Mouse (Mus musculus): ENCODE data around the gene Btbd8. TPM values are rescaled to one million over a fixed set of nuclear protein-coding genes. Genes with fewer than 3 reads are reported as not detected.

Btbd8 gene
- polyA plus RNA-seq, 1 experiment = 17.2 TPM

- Histone ChIP-seq H3K4me1 (ENCODE audit: control insufficient read depth, insufficient read depth, low read length) (no peaks in the 10 kb centered on the region), H3K9me3 (replicated peaks; ENCODE audit: control insufficient read depth, insufficient read depth, low read length, poor library complexity, severe bottlenecking) (no peaks in the 10 kb centered on the region), H3K4me3 (ENCODE audit: low read depth, low read length) (no peak overlapping the region), H3K36me3 (ENCODE audit: control insufficient read depth, insufficient read depth, low read length, poor library complexity, severe bottlenecking) (no peaks in the 10 kb centered on the region), H3K9ac (ENCODE audit: low read depth, poor library complexity, severe bottlenecking) (no peak overlapping the region), H3K27me3 (ENCODE audit: control insufficient read depth, insufficient read depth, low read length, poor library complexity, severe bottlenecking) (no peaks in the 10 kb centered on the region), H3K27ac (ENCODE audit: insufficient read depth, low read length) (no peak overlapping the region)
- TF ChIP-seq POLR2A (IDR thresholded peaks at IDR 0.05; ENCODE audit: insufficient read depth, low read length) = no peak
- no peak for TF ChIP-seq EP300 (IDR thresholded peaks at IDR 0.05; ENCODE audit: insufficient read depth, low read depth, low read length)
- TF ChIP-seq CTCF (IDR thresholded peaks at IDR 0.05; ENCODE audit: low read depth, low read length) = no peak
Observed at GRCm38 (mm10) chr5:107421676-107422075, 16.1 kb upstream of the Btbd8 start.

GRCm38 (mm10) chr5:107431249-107431648 lies 6.5 kb upstream of the Btbd8 start, which contains the start of gene Lpcat2b:
Gene Lpcat2b, plus strand, starts transcription at chr5:107431549.
- Histone ChIP-seq H3K9me3 (replicated peaks; ENCODE audit: control insufficient read depth, insufficient read depth, low read length, poor library complexity, severe bottlenecking) (no peaks in the 10 kb centered on the region), H3K9ac (ENCODE audit: low read depth, poor library complexity, severe bottlenecking) (no peak within 1 kb of the TSS), H3K36me3 (ENCODE audit: control insufficient read depth, insufficient read depth, low read length, poor library complexity, severe bottlenecking) (no peaks in the 10 kb centered on the region), H3K4me1 (ENCODE audit: control insufficient read depth, insufficient read depth, low read length) (no peaks in the 10 kb centered on the region), H3K4me3 (ENCODE audit: low read depth, low read length) (no peak within 1 kb of the TSS), H3K27ac (ENCODE audit: insufficient read depth, low read length) (no peak within 1 kb of the TSS), H3K27me3 (ENCODE audit: control insufficient read depth, insufficient read depth, low read length, poor library complexity, severe bottlenecking) (no peaks in the 10 kb centered on the region)
- no peak for TF ChIP-seq POLR2A (IDR thresholded peaks at IDR 0.05; ENCODE audit: insufficient read depth, low read length)
- no peak for TF ChIP-seq CTCF (IDR thresholded peaks at IDR 0.05; ENCODE audit: low read depth, low read length)
- TF ChIP-seq EP300 (IDR thresholded peaks at IDR 0.05; ENCODE audit: insufficient read depth, low read depth, low read length) = no peak

GRCm38 (mm10) chr5:107434001-107434400 lies 3.8 kb upstream of the Btbd8 start:
- no peaks in the 10 kb centered on the region for H3K4me1 ChIP-seq (ENCODE audit: control insufficient read depth, insufficient read depth, low read length)
- H3K27me3 ChIP-seq (ENCODE audit: control insufficient read depth, insufficient read depth, low read length, poor library complexity, severe bottlenecking) = no peaks in the 10 kb centered on the region
- TF ChIP-seq CTCF (IDR thresholded peaks at IDR 0.05; ENCODE audit: low read depth, low read length) (no peak), POLR2A (IDR thresholded peaks at IDR 0.05; ENCODE audit: insufficient read depth, low read length) (no peak), EP300 (IDR thresholded peaks at IDR 0.05; ENCODE audit: insufficient read depth, low read depth, low read length) (no peak)
- no peaks in the 10 kb centered on the region for H3K36me3 ChIP-seq (ENCODE audit: control insufficient read depth, insufficient read depth, low read length, poor library complexity, severe bottlenecking)
- H3K27ac ChIP-seq (ENCODE audit: insufficient read depth, low read length) = no peak overlapping the region
- no peak overlapping the region for H3K9ac ChIP-seq (ENCODE audit: low read depth, poor library complexity, severe bottlenecking)
- H3K9me3 ChIP-seq (replicated peaks; ENCODE audit: control insufficient read depth, insufficient read depth, low read length, poor library complexity, severe bottlenecking) = no peaks in the 10 kb centered on the region
- H3K4me3 ChIP-seq (ENCODE audit: low read depth, low read length) = no peak overlapping the region

GRCm38 (mm10) chr5:107436185-107436584 lies 1.6 kb upstream of the Btbd8 start:
- Histone ChIP-seq H3K9me3 (replicated peaks; ENCODE audit: control insufficient read depth, insufficient read depth, low read length, poor library complexity, severe bottlenecking) (no peaks in the 10 kb centered on the region), H3K4me3 (ENCODE audit: low read depth, low read length) (no peak overlapping the region), H3K27ac (ENCODE audit: insufficient read depth, low read length) (no peak overlapping the region), H3K27me3 (ENCODE audit: control insufficient read depth, insufficient read depth, low read length, poor library complexity, severe bottlenecking) (no peaks in the 10 kb centered on the region), H3K9ac (ENCODE audit: low read depth, poor library complexity, severe bottlenecking) (no peak overlapping the region), H3K4me1 (ENCODE audit: control insufficient read depth, insufficient read depth, low read length) (no peaks in the 10 kb centered on the region), H3K36me3 (ENCODE audit: control insufficient read depth, insufficient read depth, low read length, poor library complexity, severe bottlenecking) (no peaks in the 10 kb centered on the region)
- TF ChIP-seq POLR2A (IDR thresholded peaks at IDR 0.05; ENCODE audit: insufficient read depth, low read length) = no peak
- TF ChIP-seq EP300 (IDR thresholded peaks at IDR 0.05; ENCODE audit: insufficient read depth, low read depth, low read length) = no peak
- no peak for TF ChIP-seq CTCF (IDR thresholded peaks at IDR 0.05; ENCODE audit: low read depth, low read length)

GRCm38 (mm10) chr5:107436587-107437209 lies 1.1 kb upstream of the Btbd8 start:
- H3K27ac ChIP-seq (ENCODE audit: insufficient read depth, low read length) = peak overlapping the region; percentile 4; the same call in 1 of the 2 replicates
- no peaks in the 10 kb centered on the region for H3K4me1 ChIP-seq (ENCODE audit: control insufficient read depth, insufficient read depth, low read length)
- no peaks in the 10 kb centered on the region for H3K36me3 ChIP-seq (ENCODE audit: control insufficient read depth, insufficient read depth, low read length, poor library complexity, severe bottlenecking)
- no peaks in the 10 kb centered on the region for H3K27me3 ChIP-seq (ENCODE audit: control insufficient read depth, insufficient read depth, low read length, poor library complexity, severe bottlenecking)
- TF ChIP-seq EP300 (IDR thresholded peaks at IDR 0.05; ENCODE audit: insufficient read depth, low read depth, low read length) (peak; percentile 55; the same call in 1 of the 2 replicates), POLR2A (IDR thresholded peaks at IDR 0.05; ENCODE audit: insufficient read depth, low read length) (no peak), CTCF (IDR thresholded peaks at IDR 0.05; ENCODE audit: low read depth, low read length) (no peak)
- H3K9ac ChIP-seq (ENCODE audit: low read depth, poor library complexity, severe bottlenecking) = no peak overlapping the region
- no peak overlapping the region for H3K4me3 ChIP-seq (ENCODE audit: low read depth, low read length)
- H3K9me3 ChIP-seq (replicated peaks; ENCODE audit: control insufficient read depth, insufficient read depth, low read length, poor library complexity, severe bottlenecking) = no peaks in the 10 kb centered on the region

GRCm38 (mm10) chr5:107438353-107438752 lies 556 bp downstream of the Btbd8 start:
- peak overlapping the region; percentile 84 for H3K9ac ChIP-seq (ENCODE audit: low read depth, poor library complexity, severe bottlenecking)
- H3K36me3 ChIP-seq (ENCODE audit: control insufficient read depth, insufficient read depth, low read length, poor library complexity, severe bottlenecking) = no peaks in the 10 kb centered on the region
- no peak for TF ChIP-seq CTCF (IDR thresholded peaks at IDR 0.05; ENCODE audit: low read depth, low read length)
- peak overlapping the region; percentile 97 for H3K4me3 ChIP-seq (ENCODE audit: low read depth, low read length)
- no peaks in the 10 kb centered on the region for H3K4me1 ChIP-seq (ENCODE audit: control insufficient read depth, insufficient read depth, low read length)
- no peak overlapping the region for H3K27ac ChIP-seq (ENCODE audit: insufficient read depth, low read length)
- no peaks in the 10 kb centered on the region for H3K9me3 ChIP-seq (replicated peaks; ENCODE audit: control insufficient read depth, insufficient read depth, low read length, poor library complexity, severe bottlenecking)
- no peaks in the 10 kb centered on the region for H3K27me3 ChIP-seq (ENCODE audit: control insufficient read depth, insufficient read depth, low read length, poor library complexity, severe bottlenecking)
